Mouse (Mus musculus) testis, adult 2 months (tissue): ENCODE results near the gene Xntrpc.

Experiments
- CTCF ChIP-seq: fragments of 200-500 bp; IDR thresholded peaks from 2 replicates; pipeline ENCODE4 v1.5.1; 2012; ENCODE audit warnings: low read depth, mild to moderate bottlenecking, inconsistent platforms, low read length, moderate library complexity; ENCODE audit not compliant: control insufficient read depth, insufficient read depth, insufficient replicate concordance
- POLR2A ChIP-seq: fragments of 200-500 bp; IDR thresholded peaks from 2 replicates; pipeline ENCODE4 v1.6.1; 2012; ENCODE audit warnings: low read depth, mild to moderate bottlenecking, inconsistent platforms, low read length, moderate library complexity; ENCODE audit not compliant: control insufficient read depth

DNA sequence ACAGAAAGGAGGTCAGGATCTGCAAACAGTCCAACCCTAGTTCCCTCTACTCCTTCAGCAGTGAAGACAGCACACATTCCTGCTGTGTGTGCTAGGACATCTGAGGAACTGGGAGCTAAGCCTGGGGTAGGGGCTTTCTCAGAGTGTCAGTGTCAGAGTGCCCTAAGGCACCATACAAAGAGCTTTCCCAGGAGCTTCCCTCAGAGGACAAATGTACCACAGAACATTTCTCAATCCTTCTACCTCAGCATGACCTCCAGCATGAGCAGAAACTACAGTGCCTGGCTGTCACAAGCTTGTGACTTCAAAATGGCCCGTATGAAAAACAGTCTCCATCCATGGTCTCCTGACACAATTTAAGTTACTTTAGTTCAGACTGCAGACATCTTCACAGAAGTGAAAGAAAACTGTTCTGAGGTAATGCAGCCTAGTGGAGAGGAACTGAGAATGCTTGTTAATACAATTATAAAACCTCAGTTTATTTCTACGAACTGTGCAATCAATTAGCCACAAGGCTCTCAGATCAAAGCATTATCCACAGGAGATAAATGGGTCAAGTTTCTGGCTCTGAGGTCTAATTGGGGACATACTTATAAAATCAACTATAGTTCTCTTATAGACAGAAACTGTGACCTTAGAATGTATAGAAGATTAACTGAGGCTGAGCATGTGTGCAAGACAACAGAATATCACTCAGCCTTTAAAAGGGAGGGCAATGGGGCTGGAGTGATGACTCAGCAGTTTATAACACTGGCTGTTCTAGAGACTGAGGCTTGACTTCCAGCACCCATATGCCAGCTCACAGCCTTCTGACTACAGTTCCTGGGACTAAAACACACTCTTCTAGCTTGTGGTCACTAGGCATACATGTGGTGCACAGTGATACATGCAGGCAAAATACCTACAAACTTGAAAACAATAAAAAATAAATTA is 40.1 kb upstream of the Xntrpc start:
- TF ChIP-seq CTCF (no peak), POLR2A (no peak)
